Mouse (Mus musculus): ENCODE results near the gene Gm10277. TPM values are rescaled to one million over a fixed set of nuclear protein-coding genes. Genes with fewer than 3 reads are reported as not detected.

Gene Gm10277
- polyA plus RNA-seq (2014; fragmentation: Illumina TruSeq; extraction: RNeasy Lipid Tissue Mini Kit (QIAGEN cat#74804); ENCODE audit: low read depth, low replicate concordance): not detected

GRCm38 (mm10) chr11:77787707-77788106 is at the start of gene Gm10277:
Gene Gm10277, minus strand, starts transcription at chr11:77787747.

GRCm38 (mm10) chr11:77762783-77763672 is 24.5 kb downstream of the Gm10277 start, which contains the start of gene Myo18a:
Gene Myo18a, plus strand, starts transcription at chr11:77763246.

Other genes with a start within 250 kb of the Gm10277 start
- gene Taok1, start 179.9 kb downstream of the Gm10277 start, polyA plus RNA-seq (2014; fragmentation: Illumina TruSeq; extraction: RNeasy Lipid Tissue Mini Kit (QIAGEN cat#74804); ENCODE audit: low read depth, low replicate concordance): 99.0 TPM
- gene Nufip2, start 101.6 kb downstream of the Gm10277 start, polyA plus RNA-seq (2014; fragmentation: Illumina TruSeq; extraction: RNeasy Lipid Tissue Mini Kit (QIAGEN cat#74804); ENCODE audit: low read depth, low replicate concordance): 124 TPM
- gene Cryba1, start 62.5 kb downstream of the Gm10277 start, polyA plus RNA-seq (2014; fragmentation: Illumina TruSeq; extraction: RNeasy Lipid Tissue Mini Kit (QIAGEN cat#74804); ENCODE audit: low read depth, low replicate concordance): not detected
- 7.2 TPM for gene Myo18a, start 24.5 kb downstream of the Gm10277 start, polyA plus RNA-seq (2014; fragmentation: Illumina TruSeq; extraction: RNeasy Lipid Tissue Mini Kit (QIAGEN cat#74804); ENCODE audit: low read depth, low replicate concordance)
- gene Pipox, start 106.3 kb upstream of the Gm10277 start, polyA plus RNA-seq (2014; fragmentation: Illumina TruSeq; extraction: RNeasy Lipid Tissue Mini Kit (QIAGEN cat#74804); ENCODE audit: low read depth, low replicate concordance): 4.4 TPM
- not detected for gene Sez6, start 143.1 kb upstream of the Gm10277 start, polyA plus RNA-seq (2014; fragmentation: Illumina TruSeq; extraction: RNeasy Lipid Tissue Mini Kit (QIAGEN cat#74804); ENCODE audit: low read depth, low replicate concordance)
- gene Phf12, start 195.0 kb upstream of the Gm10277 start, polyA plus RNA-seq (2014; fragmentation: Illumina TruSeq; extraction: RNeasy Lipid Tissue Mini Kit (QIAGEN cat#74804); ENCODE audit: low read depth, low replicate concordance): 20.4 TPM
- gene Dhrs13, start 244.5 kb upstream of the Gm10277 start, polyA plus RNA-seq (2014; fragmentation: Illumina TruSeq; extraction: RNeasy Lipid Tissue Mini Kit (QIAGEN cat#74804); ENCODE audit: low read depth, low replicate concordance): 9.0 TPM

All from adrenal gland, adult 10 weeks (tissue).